ENCODE assay signal across 8 mouse cellular contexts in genomic region chr9:111312442-111313141, GRCm38 (mm10). TPM values are rescaled to one million over a fixed set of nuclear protein-coding genes. Genes with fewer than 3 reads are reported as not detected.
DNase-seq lines count a peak whose midpoint lies in the region; ATAC-seq lines count a peak whose summit lies in the region.

No protein-coding gene starts in this region.

- H3K36me3 ChIP-seq in heart, embryonic 12.5 days: no peaks in the 10 kb centered on the region
- no peaks in the 10 kb centered on the region for H3K36me3 ChIP-seq in embryonic facial prominence, embryonic 12.5 days
- no peaks in the 10 kb centered on the region for H3K36me3 ChIP-seq in intestine, embryonic 15.5 days
- H3K36me3 ChIP-seq in neural tube, embryonic 13.5 days: no peaks in the 10 kb centered on the region

- peak overlapping the region; percentile 59 for H3K4me3 ChIP-seq in heart, embryonic 12.5 days
- H3K4me3 ChIP-seq in embryonic facial prominence, embryonic 12.5 days: peak overlapping the region; percentile 43
- H3K4me3 ChIP-seq in intestine, embryonic 15.5 days (replicated peaks): peak overlapping the region; percentile 46
- peak overlapping the region; percentile 58 for H3K4me3 ChIP-seq in neural tube, embryonic 13.5 days

- H3K4me1 ChIP-seq in heart, embryonic 12.5 days (replicated peaks): peaks cover 15% of the 10 kb centered on the region
- H3K4me1 ChIP-seq in embryonic facial prominence, embryonic 12.5 days: peaks cover 9% of the 10 kb centered on the region; the same call in 1 of the 2 replicates
- peaks cover 18% of the 10 kb centered on the region for H3K4me1 ChIP-seq in intestine, embryonic 15.5 days (replicated peaks)
- H3K4me1 ChIP-seq in neural tube, embryonic 13.5 days (replicated peaks): peaks cover 22% of the 10 kb centered on the region

- DNase-seq in heart, adult 8-10 months (ENCODE audit: low spot score): no peak
- peak; percentile 47 for DNase-seq in R1 (ENCODE audit: low read depth, low spot score)
- no peak for DNase-seq in ovary, postnatal 14 days (ENCODE audit: low spot score)

- no peaks in the 10 kb centered on the region for H3K9me3 ChIP-seq in heart, embryonic 12.5 days (replicated peaks)
- H3K9me3 ChIP-seq in embryonic facial prominence, embryonic 12.5 days: 0 out of 2 replicates have a peak, but pooled peaks cover 6% of the 10 kb centered on the region
- no peaks in the 10 kb centered on the region for H3K9me3 ChIP-seq in intestine, embryonic 15.5 days
- H3K9me3 ChIP-seq in neural tube, embryonic 13.5 days: peaks cover 3% of the 10 kb centered on the region; the same call in 1 of the 2 replicates

- H3K4me2 ChIP-seq in heart, embryonic 12.5 days: peak overlapping the region; percentile 96
- H3K4me2 ChIP-seq in embryonic facial prominence, embryonic 12.5 days (replicated peaks): peak overlapping the region; percentile 87
- H3K4me2 ChIP-seq in intestine, embryonic 15.5 days (replicated peaks): peak overlapping the region; percentile 92
- peak overlapping the region; percentile 91 for H3K4me2 ChIP-seq in neural tube, embryonic 13.5 days

- under 1% methylated on average over 44 of the region's 59 CpGs for WGBS in heart, embryonic 12.5 days
- 1% methylated on average over 52 of the region's 59 CpGs for WGBS in embryonic facial prominence, embryonic 12.5 days
- WGBS in intestine, embryonic 15.5 days: 1% methylated on average over 42 of the region's 59 CpGs
- WGBS in neural tube, embryonic 13.5 days: 2% methylated on average over 39 of the region's 59 CpGs

- H3K27me3 ChIP-seq in heart, embryonic 12.5 days (replicated peaks): peaks cover 54% of the 10 kb centered on the region
- H3K27me3 ChIP-seq in embryonic facial prominence, embryonic 12.5 days: peaks cover 56% of the 10 kb centered on the region
- peaks cover 46% of the 10 kb centered on the region for H3K27me3 ChIP-seq in intestine, embryonic 15.5 days (replicated peaks)
- peaks cover 66% of the 10 kb centered on the region for H3K27me3 ChIP-seq in neural tube, embryonic 13.5 days

- no peak overlapping the region for H3K27ac ChIP-seq in heart, embryonic 12.5 days (ENCODE audit: poor library complexity, severe bottlenecking)
- no peak overlapping the region for H3K27ac ChIP-seq in embryonic facial prominence, embryonic 12.5 days
- H3K27ac ChIP-seq in intestine, embryonic 15.5 days: no peak overlapping the region
- no peak overlapping the region for H3K27ac ChIP-seq in neural tube, embryonic 13.5 days (replicated peaks)

- H3K9ac ChIP-seq in heart, embryonic 12.5 days: peak overlapping the region; percentile 57; the same call in 1 of the 2 replicates
- peak overlapping the region; percentile 25; the same call in 1 of the 2 replicates for H3K9ac ChIP-seq in embryonic facial prominence, embryonic 12.5 days
- H3K9ac ChIP-seq in intestine, embryonic 15.5 days: peak overlapping the region; percentile 32
- peak overlapping the region; percentile 70 for H3K9ac ChIP-seq in neural tube, embryonic 13.5 days

- ATAC-seq in heart, embryonic 12.5 days (ENCODE audit: insufficient number of reproducible peaks, low FRiP score): peak; percentile 39; the same call in 1 of the 2 replicates
- no peak for ATAC-seq in embryonic facial prominence, embryonic 12.5 days (ENCODE audit: insufficient number of reproducible peaks, insufficient read depth, low FRiP score, low TSS enrichment)
- ATAC-seq in intestine, embryonic 15.5 days: peak; percentile 31; the same call in 1 of the 2 replicates
- ATAC-seq in neural tube, embryonic 13.5 days (ENCODE audit: low read depth): peak; percentile 66
- ATAC-seq in CD4-positive, CD25-positive, alpha-beta regulatory T cell, adult 4 months: no peak

RNA-seq across cellular contexts. Expression of gene Trank1, which starts 1.1 kb away (rescaled TPM):
- polyA plus RNA-seq in heart, embryonic 12.5 days (2016; fragmentation: Nextera tagmentation; extraction: Ambion mirVana): 0.03 and 0.27 TPM in 2 replicates
- total RNA-seq in heart, adult 8-10 months (2022): under 1 TPM in 1 of 4 experiments, not detected in 3; 0.16 TPM
- polyA plus RNA-seq in embryonic facial prominence, embryonic 12.5 days (2016; fragmentation: Nextera tagmentation; extraction: Ambion mirVana): 0.31 and 0.34 TPM in 2 replicates
- 0.11 TPM in 1 of 2 replicates, not detected in the other for polyA plus RNA-seq in intestine, embryonic 15.5 days (2015; fragmentation: Nextera tagmentation; extraction: Ambion mirVana)
- polyA plus RNA-seq in neural tube, embryonic 13.5 days (2015; fragmentation: Nextera tagmentation; extraction: Ambion mirVana): 1.9 and 2.9 TPM in 2 replicates
- polyA plus RNA-seq in CD4-positive, CD25-positive, alpha-beta regulatory T cell, adult 4 months (2017; shearing (Covaris generic)): not detected

RNA-seq across cellular contexts. Expression of gene Epm2aip1, which starts 40.9 kb away (rescaled TPM):
- 32.8 and 34.3 TPM in 2 replicates for polyA plus RNA-seq in heart, embryonic 12.5 days (2016; fragmentation: Nextera tagmentation; extraction: Ambion mirVana)
- total RNA-seq in heart, adult 8-10 months (2022): 10 to 100 TPM; 24.1 to 25.4 (median 24.9) TPM
- 41.1 and 43.0 TPM in 2 replicates for polyA plus RNA-seq in embryonic facial prominence, embryonic 12.5 days (2016; fragmentation: Nextera tagmentation; extraction: Ambion mirVana)
- polyA plus RNA-seq in intestine, embryonic 15.5 days (2015; fragmentation: Nextera tagmentation; extraction: Ambion mirVana): 20.5 and 23.5 TPM in 2 replicates
- 39.3 and 43.9 TPM in 2 replicates for polyA plus RNA-seq in neural tube, embryonic 13.5 days (2015; fragmentation: Nextera tagmentation; extraction: Ambion mirVana)
- polyA plus RNA-seq in CD4-positive, CD25-positive, alpha-beta regulatory T cell, adult 4 months (2017; shearing (Covaris generic)): 1 to 10 TPM; 7.2 to 8.4 TPM

RNA-seq across cellular contexts. Expression of gene Mlh1, which starts 41.0 kb away (rescaled TPM):
- 39.3 and 44.0 TPM in 2 replicates for polyA plus RNA-seq in heart, embryonic 12.5 days (2016; fragmentation: Nextera tagmentation; extraction: Ambion mirVana)
- total RNA-seq in heart, adult 8-10 months (2022): 1 to 10 TPM; 5.1 to 9.6 (median 7.6) TPM
- polyA plus RNA-seq in embryonic facial prominence, embryonic 12.5 days (2016; fragmentation: Nextera tagmentation; extraction: Ambion mirVana): 42.4 and 45.2 TPM in 2 replicates
- 43.4 and 44.9 TPM in 2 replicates for polyA plus RNA-seq in intestine, embryonic 15.5 days (2015; fragmentation: Nextera tagmentation; extraction: Ambion mirVana)
- polyA plus RNA-seq in neural tube, embryonic 13.5 days (2015; fragmentation: Nextera tagmentation; extraction: Ambion mirVana): 24.9 and 26.5 TPM in 2 replicates
- polyA plus RNA-seq in CD4-positive, CD25-positive, alpha-beta regulatory T cell, adult 4 months (2017; shearing (Covaris generic)): 10 to 100 TPM; 14.8 to 22.1 TPM

Comparison
In these comparisons a context has a peak if more than half of its experiments do, and no peak if none do; other contexts are left out.
1. ATAC-seq: peak in heart, embryonic 12.5 days (single experiment), intestine, embryonic 15.5 days (single experiment) and neural tube, embryonic 13.5 days (single experiment); none in embryonic facial prominence, embryonic 12.5 days (single experiment) and CD4-positive, CD25-positive, alpha-beta regulatory T cell, adult 4 months (single experiment).
2. Peak in every context shown above with its lines, with median percentiles within 50 percentile points of each other: H3K4me2 ChIP-seq, H3K4me3 ChIP-seq and H3K9ac ChIP-seq.